8 mouse cellular contexts compared by ENCODE assay signal in genomic region chr11:77762783-77763672, GRCm38 (mm10). TPM values are rescaled to one million over a fixed set of nuclear protein-coding genes. Genes with fewer than 3 reads are reported as not detected.
DNase-seq lines count a peak whose midpoint lies in the region; ATAC-seq and TF ChIP-seq lines count a peak whose summit lies in the region.

Gene Myo18a, plus strand, starts transcription at chr11:77763246.

- H3K79me2 ChIP-seq in macrophage (ENCODE audit: inconsistent target): no peaks in the 10 kb centered on the region

- H3K27ac ChIP-seq in cortical plate, adult 2 months (ENCODE audit: insufficient read depth, low read length): peak within 1 kb of the TSS; percentile 95
- H3K27ac ChIP-seq in hindbrain, embryonic 16.5 days (ENCODE audit: low read depth, low read length): peak within 1 kb of the TSS; percentile 88
- peak within 1 kb of the TSS; percentile 97 for H3K27ac ChIP-seq in left cerebral cortex, adult 2 months
- no peak within 1 kb of the TSS for H3K27ac ChIP-seq in macrophage

- H3K36me3 ChIP-seq in hindbrain, embryonic 16.5 days (ENCODE audit: control insufficient read depth, insufficient read depth, low read length): no peaks in the 10 kb centered on the region
- H3K36me3 ChIP-seq in macrophage (ENCODE audit: inconsistent target): no peaks in the 10 kb centered on the region

- peak; percentile 87 for ATAC-seq in hindbrain, embryonic 16.5 days

- 2% methylated on average over 54 of the region's 79 CpGs for WGBS in hindbrain, embryonic 16.5 days
- 2% methylated on average over 60 of the region's 79 CpGs for WGBS in macrophage (ENCODE audit: missing documents)

- peak within 1 kb of the TSS; percentile 88 for H3K4me3 ChIP-seq in cortical plate, adult 2 months (ENCODE audit: insufficient read depth, low read length)
- H3K4me3 ChIP-seq in hindbrain, embryonic 16.5 days (ENCODE audit: low read length): peak within 1 kb of the TSS; percentile 87
- H3K4me3 ChIP-seq in left cerebral cortex, adult 2 months: peak within 1 kb of the TSS; percentile 84
- peak within 1 kb of the TSS; percentile 32 for H3K4me3 ChIP-seq in macrophage (ENCODE audit: inconsistent target)

- H3K9me3 ChIP-seq in hindbrain, embryonic 16.5 days (ENCODE audit: control insufficient read depth, low read length): no peaks in the 10 kb centered on the region

- TF ChIP-seq POLR2A in cortical plate, adult 2 months (IDR thresholded peaks at IDR 0.05; ENCODE audit: extremely low read depth, insufficient read depth, low read length): no peak

- 0 out of 2 replicates have a peak, but pooled peaks have one; percentile 15 for TF ChIP-seq CTCF in cortical plate, adult 2 months (IDR thresholded peaks at IDR 0.05; ENCODE audit: extremely low read depth, insufficient read depth, low read length)
- TF ChIP-seq CTCF in left cerebral cortex, adult 2 months (IDR thresholded peaks at IDR 0.05): peak; percentile 75

- H3K4me1 ChIP-seq in cortical plate, adult 2 months (ENCODE audit: control insufficient read depth, insufficient read depth, low read length): peaks cover 2% of the 10 kb centered on the region; the same call in 1 of the 2 replicates
- H3K4me1 ChIP-seq in hindbrain, embryonic 16.5 days (ENCODE audit: control insufficient read depth, insufficient read depth, low read depth, low read length): peaks cover 32% of the 10 kb centered on the region

- intact Hi-C loops in left cerebral cortex, adult 2 months (cut with DNase I): loop anchor here (1.0 kb wide), 1 partner anchor 30 kb away; no protein-coding TSS in a partner anchor

- no peaks in the 10 kb centered on the region; the same call in 1 of the 2 replicates for H3K27me3 ChIP-seq in hindbrain, embryonic 16.5 days (replicated peaks; ENCODE audit: control insufficient read depth, insufficient read depth, low read length)

- peak; percentile 73 for DNase-seq in ZHBTc4 (ENCODE audit: low read depth, low spot score)
- peak; percentile 67 to 72 for DNase-seq in gastrocnemius, adult 8-10 months (ENCODE audit: low spot score in 2 of 2)
- peak; percentile 85 to 88 for DNase-seq in left cerebral cortex, adult 2 months (ENCODE audit: extremely low spot score in 1 of 2, low spot score in 2 of 2)
- peak; percentile 89 for DNase-seq in retina, postnatal 1 day
- peak; percentile 93 for DNase-seq in thymus, postnatal 4 days

- peak within 1 kb of the TSS; percentile 81 for H3K4me2 ChIP-seq in hindbrain, embryonic 16.5 days (ENCODE audit: low read length)

- H3K9ac ChIP-seq in hindbrain, embryonic 16.5 days (ENCODE audit: low read depth, low read length): peak within 1 kb of the TSS; percentile 99

RNA-seq across cellular contexts. Expression of gene Myo18a, which starts in this region (rescaled TPM):
- polyA plus RNA-seq in cortical plate, adult 2 months (2012; rRNA removed): 72.7 and 73.3 TPM in 2 replicates
- 100 to 1,000 TPM; 309 to 400 (median 330) TPM for total RNA-seq in gastrocnemius, adult 8-10 months (2022)
- 35.1 and 44.0 TPM in 2 replicates for polyA plus RNA-seq in hindbrain, embryonic 16.5 days (2015; fragmentation: Nextera tagmentation; extraction: Ambion mirVana)
- 100 to 1,000 TPM; 164 to 169 TPM for total RNA-seq in left cerebral cortex, adult 2 months (2021)
- total RNA-seq in macrophage (2018; cell fraction: chromatin; rRNA removed): 100 to 1,000 TPM in 18 of 26 experiments, 10 to 100 TPM in 8; 25.1 to 392 (median 177) TPM
- total RNA-seq in macrophage (2018; cell fraction: cytosol; rRNA removed): 10 to 100 TPM; 38.1 to 81.0 (median 62.6) TPM
- 100 to 1,000 TPM in 8 of 26 experiments, 10 to 100 TPM in 18; 21.5 to 128 (median 79.3) TPM for total RNA-seq in macrophage (2018; cell fraction: nucleus; rRNA removed)
- polyA plus RNA-seq in macrophage (2018): 37.1 to 91.1 TPM (median 40.6 TPM) in 3 replicates

Comparison
In these comparisons a context has a peak if more than half of its experiments do, and no peak if none do; other contexts are left out.
1. H3K4me3 ChIP-seq: peak in every context shown above with its lines; median percentile 88 in cortical plate, adult 2 months; 87 in hindbrain, embryonic 16.5 days; 84 in left cerebral cortex, adult 2 months; 32 in macrophage.